Mouse (Mus musculus): ENCODE data around the gene Vezt.

The Vezt gene

DNA sequence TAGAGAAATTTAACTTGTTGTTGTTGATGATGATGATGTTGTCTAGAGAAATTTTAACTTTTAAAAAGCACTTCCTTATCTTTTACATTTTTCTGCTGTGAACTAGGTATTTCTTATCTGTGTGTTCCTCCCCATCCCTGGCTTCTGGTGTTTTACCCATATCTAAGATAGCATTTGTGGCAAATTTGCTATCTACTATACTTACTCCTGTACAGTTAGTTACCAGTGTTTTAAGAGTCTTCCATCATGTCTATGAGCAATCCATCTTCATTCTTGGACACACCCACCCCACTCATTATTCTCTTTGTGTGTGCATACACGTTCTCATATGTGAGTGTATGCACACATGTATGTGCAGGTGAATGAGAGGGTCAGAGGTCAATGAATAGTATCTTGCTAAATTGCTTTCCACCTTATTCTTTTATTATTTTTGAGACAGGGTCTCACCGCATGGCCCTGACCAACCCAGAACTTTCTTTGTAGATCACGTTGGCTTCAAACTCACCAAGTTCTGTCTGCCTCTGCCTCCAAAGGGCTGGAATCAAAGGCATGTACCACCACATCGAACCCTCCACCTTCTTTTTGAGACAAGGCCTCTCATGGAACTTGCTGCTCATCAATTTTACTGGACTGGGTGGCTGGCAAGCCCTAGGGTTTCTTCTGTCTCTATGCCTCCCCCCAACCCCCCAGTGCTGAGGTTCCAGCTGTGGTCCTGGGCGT, 123.3 kb downstream of the Vezt start:
- no peak for DNase-seq (ENCODE audit: low read depth, low spot score)

DNA sequence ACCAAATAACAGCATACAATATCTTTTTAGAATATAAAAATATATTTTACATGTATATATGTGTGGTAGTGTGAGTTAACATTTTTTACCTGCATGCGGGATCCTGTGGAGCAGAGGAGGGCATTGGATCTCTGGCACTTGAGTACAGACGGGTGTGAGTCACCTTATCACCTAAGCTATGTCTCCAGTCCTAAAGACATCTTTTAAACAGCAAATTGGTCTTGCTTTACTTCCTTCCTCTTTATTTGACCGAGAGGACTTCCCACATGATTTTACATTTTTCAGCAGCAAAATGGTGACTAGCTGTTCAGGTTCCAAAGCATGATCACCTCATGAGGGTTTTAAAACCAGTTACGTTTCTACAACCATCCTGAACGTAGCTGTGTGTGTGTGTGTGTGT, 124.3 kb downstream of the Vezt start:
- no peak for DNase-seq (ENCODE audit: low read depth, low spot score)

DNA sequence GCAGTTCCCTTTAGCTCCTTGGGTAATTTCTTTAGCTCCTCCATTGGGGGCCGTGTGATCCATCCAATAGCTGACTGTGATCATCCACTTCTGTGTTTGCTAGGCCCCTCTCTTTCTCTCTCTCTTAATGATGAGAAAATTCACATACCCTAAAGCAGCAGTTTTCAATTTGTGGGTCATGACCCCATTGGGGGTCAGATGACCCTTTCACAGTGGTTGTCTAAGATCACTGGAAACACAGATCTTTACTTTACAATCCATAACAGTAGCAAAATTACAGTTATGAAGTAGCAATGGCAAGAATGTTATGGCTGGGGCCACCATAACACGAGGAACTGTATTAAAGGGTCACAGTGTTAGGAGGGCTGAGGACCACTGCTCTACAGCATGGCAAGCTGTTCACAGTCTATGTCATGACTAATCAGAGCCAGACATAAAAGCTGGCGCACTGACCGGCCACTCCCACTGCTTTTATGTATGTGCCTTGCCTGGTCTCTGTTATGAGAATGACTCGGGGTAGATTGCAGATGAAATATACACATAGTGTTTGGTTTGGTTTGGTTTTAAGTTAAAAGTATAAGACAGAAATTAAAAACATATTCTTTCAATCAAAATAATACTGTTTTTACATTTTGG, 125.7 kb downstream of the Vezt start:
- no peak for DNase-seq (ENCODE audit: low read depth, low spot score)

DNA sequence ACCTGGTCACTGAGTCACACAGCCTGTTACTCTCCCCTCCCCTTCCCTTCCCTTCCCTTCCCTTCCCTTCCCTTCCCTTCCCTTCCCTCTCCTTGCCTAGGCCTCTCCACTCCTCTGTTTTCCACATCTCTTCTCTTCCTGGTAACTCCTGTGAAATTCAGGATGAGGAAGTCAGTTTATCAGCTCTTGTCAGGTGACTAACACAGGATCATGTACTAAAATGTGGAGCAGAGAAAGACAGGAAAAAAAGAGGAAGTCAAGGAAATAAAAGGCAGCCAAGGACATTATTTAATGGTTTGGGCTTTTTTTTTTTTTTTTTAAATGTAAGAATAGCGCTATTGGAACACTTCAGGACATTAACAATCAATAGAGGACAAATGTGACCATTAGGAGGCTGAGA, 126.6 kb downstream of the Vezt start:
- DNase-seq (ENCODE audit: low read depth, low spot score) = no peak

DNA sequence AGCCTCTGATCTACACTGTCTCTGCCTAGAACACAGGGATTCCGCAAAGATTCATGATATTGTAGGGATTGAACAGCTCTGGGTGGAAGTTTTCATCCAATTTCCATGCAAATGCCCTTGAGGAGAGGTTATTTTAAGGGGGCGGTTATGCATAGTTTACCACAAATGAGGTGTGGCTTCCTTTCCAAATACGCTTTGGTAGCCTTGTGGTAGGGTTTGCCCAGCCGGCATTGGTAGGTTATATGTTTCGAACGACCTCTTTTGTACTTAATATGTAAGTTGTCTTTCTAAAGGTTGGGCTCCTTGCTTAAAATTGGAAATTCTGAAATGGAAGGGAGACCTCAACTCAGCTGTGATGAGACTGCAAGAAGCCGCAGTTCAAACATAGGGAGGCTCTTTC, 127.1 kb downstream of the Vezt start:
- no peak for DNase-seq (ENCODE audit: low read depth, low spot score)

DNA sequence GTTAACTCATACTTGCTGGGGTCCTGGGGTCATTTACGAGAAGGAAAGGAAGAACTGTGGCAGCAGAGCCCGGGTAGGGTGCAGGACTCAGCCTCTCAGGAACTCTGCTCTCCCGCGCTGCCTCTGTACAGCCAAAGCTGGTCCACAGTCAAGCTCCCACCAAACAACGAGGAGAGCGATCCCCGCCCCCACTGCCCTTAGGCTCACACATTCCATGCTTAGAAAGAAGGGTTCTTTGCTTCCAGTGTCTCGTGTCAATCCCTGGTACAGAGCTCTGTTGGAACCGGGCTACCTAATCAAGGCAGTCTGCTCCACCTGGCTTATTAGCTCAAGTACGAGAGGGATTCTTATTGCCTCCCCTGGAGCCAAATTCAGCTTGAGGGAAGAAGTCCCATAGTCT, 128.2 kb downstream of the Vezt start:
- DNase-seq (ENCODE audit: low read depth, low spot score) = no peak

DNA sequence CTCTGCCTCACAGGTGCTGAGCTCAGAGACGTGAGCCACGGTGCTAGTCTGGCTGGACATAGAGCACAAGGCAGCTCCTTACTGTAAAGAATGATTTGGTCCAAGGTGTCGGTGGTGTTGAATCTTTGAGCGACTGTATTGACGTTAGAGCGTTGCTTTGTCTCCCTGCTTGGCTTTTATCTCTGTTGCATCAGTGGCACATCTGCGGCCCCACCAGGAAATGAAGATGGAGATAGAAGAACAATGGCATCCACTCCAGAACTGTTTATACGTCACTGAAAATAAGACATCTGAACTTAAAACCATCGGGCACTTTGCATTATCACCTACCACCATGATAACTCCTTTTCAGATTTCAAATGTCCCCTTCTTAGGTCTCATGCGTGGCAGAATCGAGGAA, 135.7 kb downstream of the Vezt start:
- DNase-seq (ENCODE audit: low read depth, low spot score) = no peak

DNA sequence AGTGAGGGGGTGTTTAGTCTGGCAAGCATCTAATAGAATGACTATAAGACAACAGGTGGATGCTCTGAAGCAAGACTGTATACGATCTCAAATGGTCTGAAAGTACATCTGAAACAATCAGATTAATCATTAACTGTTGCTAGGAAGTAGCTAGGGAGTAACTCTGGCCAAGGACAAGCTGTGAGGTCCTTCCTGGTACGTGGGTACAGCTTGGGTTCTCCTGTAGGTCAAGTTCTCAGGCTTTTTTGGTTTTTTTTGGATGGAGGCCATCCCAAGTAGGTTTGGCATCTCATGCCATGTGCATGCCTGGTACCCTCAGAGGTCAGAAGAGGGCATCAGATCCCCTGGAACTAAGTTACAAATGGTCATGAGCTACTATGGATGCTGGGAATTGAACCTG, 136.3 kb downstream of the Vezt start:
- no peak for DNase-seq (ENCODE audit: low read depth, low spot score)

DNA sequence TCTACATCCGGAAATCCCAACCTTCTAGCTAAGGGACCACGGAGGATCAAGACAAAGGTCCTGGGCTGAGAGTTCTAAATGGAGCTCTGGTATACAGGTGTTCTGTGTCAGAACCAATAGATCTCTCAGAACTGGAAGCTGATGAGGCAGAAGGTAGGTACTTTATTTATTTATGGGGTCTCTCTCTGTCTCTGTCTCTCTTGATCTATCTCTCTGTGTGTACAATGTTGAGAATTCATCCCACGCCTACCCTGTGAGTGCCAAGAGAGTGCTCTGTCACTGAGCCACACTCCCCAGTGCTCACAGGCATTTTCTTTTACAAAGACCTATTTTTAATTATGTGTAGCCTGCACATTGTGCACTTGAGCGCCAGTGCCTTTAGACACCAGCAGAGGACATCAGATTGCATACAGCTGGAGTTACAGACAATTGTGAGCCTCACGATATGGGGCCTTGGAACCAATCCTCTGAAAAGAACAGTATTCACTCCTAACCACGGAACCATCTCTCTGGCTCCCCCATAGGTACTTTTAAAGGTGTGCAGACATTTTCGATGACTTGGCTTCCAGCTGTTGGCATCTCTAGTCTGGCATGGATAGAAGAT, 138.5 kb downstream of the Vezt start, which contains the start of gene Metap2:
Gene Metap2, minus strand, starts transcription at position 51 of the 604 bp plus-strand sequence.
- DNase-seq (ENCODE audit: low read depth, low spot score) = peak; percentile 26

DNA sequence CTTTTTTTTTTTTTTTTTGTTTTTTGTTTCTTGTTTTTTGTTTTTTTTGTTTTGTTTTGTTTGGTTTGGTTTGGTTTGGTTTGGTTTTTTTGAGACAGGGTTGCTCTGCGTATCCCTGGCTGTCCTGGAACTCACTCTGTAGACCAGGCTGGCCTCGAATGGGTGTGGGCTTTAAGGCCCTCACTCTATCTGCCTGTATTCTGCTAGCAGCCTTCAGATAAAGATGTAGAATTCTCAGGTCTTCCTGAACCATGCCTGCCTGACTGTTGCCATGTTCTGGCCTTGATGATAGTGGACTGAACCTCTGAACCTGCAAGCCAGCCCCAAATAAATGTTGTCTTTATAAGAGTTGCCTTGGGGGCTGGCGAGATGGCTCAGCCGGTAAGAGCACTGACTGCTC, 143.1 kb downstream of the Vezt start:
- DNase-seq (ENCODE audit: low read depth, low spot score) = no peak

DNA sequence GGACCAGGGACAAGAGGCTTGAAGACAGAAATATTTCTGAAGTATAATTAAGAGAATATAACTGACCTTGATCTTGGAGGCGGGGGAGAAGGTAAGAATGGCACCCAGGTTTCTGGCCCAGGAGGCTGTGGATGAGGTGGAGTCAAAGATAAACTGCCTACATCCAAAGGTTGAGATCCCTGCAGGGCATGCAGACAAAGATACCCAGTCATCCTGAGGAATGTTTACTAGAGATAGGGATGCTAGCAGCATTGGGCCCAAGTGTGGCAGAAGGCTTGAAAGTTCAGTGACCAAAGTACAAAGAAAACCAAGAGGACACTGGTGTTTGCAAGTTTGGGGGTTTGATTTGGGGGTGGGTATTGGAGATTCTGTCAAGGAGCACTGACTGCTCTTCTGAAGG, 144.6 kb downstream of the Vezt start:
- DNase-seq (ENCODE audit: low read depth, low spot score) = no peak

DNA sequence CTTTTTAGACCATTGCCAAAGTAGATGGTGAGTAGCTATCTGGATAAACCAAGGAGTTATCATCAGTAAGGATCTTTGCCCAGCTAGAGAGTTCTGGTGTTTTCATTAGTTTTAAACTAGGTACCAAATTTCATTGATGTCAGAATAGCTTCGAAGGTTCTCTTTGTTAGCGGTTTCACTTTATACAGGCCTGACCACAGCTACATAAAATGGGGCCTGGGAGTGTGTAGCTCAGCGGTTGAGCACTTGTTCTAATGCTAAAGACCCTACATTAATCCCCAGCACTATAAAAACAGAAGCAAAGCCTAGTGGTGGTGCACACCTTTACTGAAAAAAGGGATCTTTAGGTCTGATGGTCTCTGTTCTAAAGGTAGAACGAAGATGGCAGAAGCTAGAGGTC, 145.1 kb downstream of the Vezt start:
- no peak for DNase-seq (ENCODE audit: low read depth, low spot score)

DNA sequence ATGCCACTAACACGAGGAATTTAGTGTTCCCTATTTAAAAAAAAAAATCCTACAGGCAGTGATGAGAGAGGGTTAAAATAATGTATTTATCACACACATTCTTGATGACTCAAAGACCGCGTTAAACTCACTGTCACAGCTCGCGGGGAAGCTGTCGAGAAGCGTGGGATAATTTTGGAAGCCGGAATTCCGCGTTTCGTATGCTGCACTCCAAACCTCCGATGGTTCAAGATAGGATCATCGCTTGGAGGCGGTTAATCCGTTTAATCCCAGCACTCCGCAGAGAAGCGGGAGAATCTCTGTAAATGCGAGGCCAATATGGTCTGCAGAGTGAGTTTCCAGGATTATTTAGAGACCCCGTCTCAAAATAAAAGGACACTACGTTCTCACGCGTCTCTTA, 145.6 kb downstream of the Vezt start:
- no peak for DNase-seq (ENCODE audit: low read depth, low spot score)

DNA sequence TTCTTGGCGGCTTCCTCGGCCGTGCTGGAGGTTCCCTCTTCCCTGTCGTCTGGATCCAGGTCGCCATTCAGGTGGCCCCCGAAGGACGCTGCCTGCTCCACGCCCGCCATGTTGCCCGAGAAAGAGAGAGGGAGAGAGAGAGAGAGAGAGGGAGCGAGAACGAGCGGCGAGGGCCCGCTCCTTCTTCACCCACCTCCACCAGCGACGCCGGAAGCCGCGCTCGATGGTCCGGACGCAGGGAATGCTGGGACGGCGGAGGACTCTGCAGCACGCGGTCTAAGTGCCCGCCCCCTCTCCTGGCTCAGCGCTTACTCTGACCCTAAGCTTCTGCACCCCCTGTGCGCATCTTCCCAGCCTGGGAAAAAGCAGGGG, 146.1 kb downstream of the Vezt start:
- DNase-seq (ENCODE audit: low read depth, low spot score) = peak; percentile 89
